Mouse (Mus musculus) intestine, embryonic 15.5 days (tissue): ENCODE measurements around the gene Mrpl47. TPM values are rescaled to one million over a fixed set of nuclear protein-coding genes. Genes with fewer than 3 reads are reported as not detected.
"Not testable (repeated sequence)": the region's sequence is repeated elsewhere in the genome, so short reads cannot be mapped to it uniquely, and the experiment has no call there.

ENCODE experiments used
- ATAC-seq: fragments of 200-750 bp; cut with Nextera tagmentation; 2 replicates; pipeline ENCODE4 v1.8.0; 2017; ENCODE audit warnings: moderate TSS enrichment, moderate library complexity
- H3K27ac ChIP-seq: fragments of 300-500 bp; sonication (generic); 2 replicates; pipeline ENCODE4 v1.5.1; 2015; ENCODE audit warnings: mild to moderate bottlenecking, inconsistent platforms
- H3K27me3 ChIP-seq: fragments of 300-500 bp; sonication (generic); replicated peaks from 2 replicates; pipeline ENCODE4 v1.6.1; 2015; ENCODE audit warnings: inconsistent platforms
- H3K36me3 ChIP-seq: fragments of 300-500 bp; sonication (generic); 2 replicates; pipeline ENCODE4 v1.6.1; 2015; ENCODE audit warnings: inconsistent platforms
- H3K4me1 ChIP-seq: fragments of 300-500 bp; sonication (generic); replicated peaks from 2 replicates; pipeline ENCODE4 v1.6.1; 2015; ENCODE audit warnings: inconsistent platforms
- H3K4me2 ChIP-seq: fragments of 300-500 bp; sonication (generic); replicated peaks from 2 replicates; pipeline ENCODE4 v1.6.1; 2015; ENCODE audit warnings: mild to moderate bottlenecking, inconsistent platforms
- H3K4me3 ChIP-seq: fragments of 300-500 bp; sonication (generic); replicated peaks from 2 replicates; pipeline ENCODE4 v1.5.1; 2015; ENCODE audit warnings: inconsistent platforms
- H3K9ac ChIP-seq: fragments of 300-500 bp; sonication (generic); 2 replicates; pipeline ENCODE4 v1.6.1; 2015; ENCODE audit warnings: inconsistent platforms
- H3K9me3 ChIP-seq: fragments of 300-500 bp; sonication (generic); 2 replicates; pipeline ENCODE4 v1.6.1; 2016; ENCODE audit warnings: inconsistent platforms
- WGBS: fragments of 180-500 bp; shearing (Covaris S2); methylation state at CpG from one replicate; pipeline ENCODE4 v1.1.7; 2015; 5-methylcytosine and 5-hydroxymethylcytosine counted together
- polyA plus RNA-seq: library from polyadenylated mRNA; unstranded; fragments of >200 nt; fragmentation: Nextera tagmentation; extraction: Ambion mirVana; gene quantifications from 2 replicates; pipeline ENCODE4 v1.2.1, GENCODE M21; 2015

The Mrpl47 gene
- polyA plus RNA-seq, 1 experiment from 2014 or later, result 43.2 TPM

DNA sequence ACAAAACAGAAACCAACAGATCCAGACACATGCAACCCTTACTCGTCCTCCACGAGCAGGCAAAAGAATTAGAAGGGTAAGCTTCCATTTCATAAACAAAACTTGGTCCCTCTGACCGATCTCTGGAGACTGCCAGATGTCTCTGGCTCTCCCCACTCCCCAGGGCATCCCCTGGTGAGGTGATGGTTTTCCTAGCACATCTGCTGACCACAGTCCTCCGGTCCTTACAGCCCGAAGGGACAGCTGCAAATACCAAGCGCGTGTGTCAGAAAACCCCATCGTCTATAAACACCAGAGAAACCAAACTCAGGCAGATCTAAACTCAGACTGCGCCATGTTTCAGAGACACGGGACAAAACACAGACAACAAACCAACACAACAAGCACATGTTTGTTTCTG, 32.8 kb downstream of the Mrpl47 start:
- H3K27me3 ChIP-seq, H3K4me3 ChIP-seq, H3K36me3 ChIP-seq, H3K4me2 ChIP-seq, H3K9ac ChIP-seq, ATAC-seq, H3K4me1 ChIP-seq, H3K9me3 ChIP-seq, H3K27ac ChIP-seq: not testable (repeated sequence)
- WGBS, result 79% methylated on average over 10 of the region's 10 CpGs

DNA sequence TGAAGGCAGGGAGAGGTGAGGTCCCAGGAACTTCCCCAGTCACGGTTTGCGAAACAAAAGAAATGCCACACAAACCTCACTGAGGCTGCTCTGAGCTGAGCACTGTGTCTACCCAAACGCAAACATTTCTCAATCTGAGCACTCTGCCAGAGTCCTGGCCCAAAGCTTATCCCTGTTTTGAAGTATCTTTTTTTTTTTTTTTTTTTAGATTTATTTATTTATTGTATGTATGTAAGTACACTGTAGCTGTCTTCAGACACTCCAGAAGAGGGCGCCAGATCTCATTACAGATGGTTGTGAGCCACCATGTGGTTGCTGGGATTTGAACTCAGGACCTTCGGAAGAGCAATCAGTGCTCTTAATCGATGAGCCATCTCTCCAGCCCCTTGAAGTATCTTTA, 33.4 kb downstream of the Mrpl47 start:
- H3K4me3 ChIP-seq, H3K9ac ChIP-seq, H3K27me3 ChIP-seq, ATAC-seq, H3K4me1 ChIP-seq, H3K4me2 ChIP-seq, H3K27ac ChIP-seq, H3K9me3 ChIP-seq, H3K36me3 ChIP-seq: not testable (repeated sequence)
- WGBS, result 94% methylated on average over 6 of the region's 6 CpGs

DNA sequence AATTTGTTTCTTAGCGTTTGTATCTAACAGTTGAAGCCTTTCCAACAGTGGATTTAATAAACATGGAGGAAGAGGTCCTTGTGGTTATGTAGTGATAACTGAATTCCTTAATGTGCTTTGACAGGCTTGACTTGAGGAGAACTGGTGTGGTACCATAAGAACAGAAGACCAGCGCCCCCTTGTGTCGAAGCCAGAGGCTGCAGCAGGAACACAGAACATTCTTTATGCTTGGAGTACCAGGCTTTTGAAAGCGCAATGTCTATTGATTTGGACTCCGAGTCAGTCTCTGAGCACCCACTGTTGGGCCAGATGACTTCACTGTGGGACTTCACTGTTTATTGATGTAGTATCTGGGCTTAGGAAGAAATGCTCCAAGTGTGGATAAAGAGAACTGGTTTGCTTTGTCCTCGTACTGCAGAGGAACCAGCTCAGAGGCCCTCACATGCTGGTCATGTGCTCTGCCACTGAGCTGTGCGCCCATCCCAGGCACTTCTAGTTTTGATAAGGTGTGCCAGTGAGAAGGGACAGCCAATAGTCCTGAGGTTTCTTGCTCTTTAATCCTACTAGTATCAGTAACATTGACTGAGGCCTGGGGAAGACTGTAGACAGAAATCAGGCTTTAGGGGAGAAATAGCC, 39.1 kb downstream of the Mrpl47 start:
- no peaks in the 10 kb centered on the region for H3K4me1 ChIP-seq
- peak; percentile 86 for ATAC-seq
- H3K36me3 ChIP-seq, result no peaks in the 10 kb centered on the region
- no peak overlapping the region for H3K27ac ChIP-seq
- H3K4me2 ChIP-seq, result no peak overlapping the region
- 35% methylated on average over 7 of the region's 7 CpGs for WGBS
- no peak overlapping the region for H3K4me3 ChIP-seq
- H3K9me3 ChIP-seq, result no peaks in the 10 kb centered on the region
- no peaks in the 10 kb centered on the region for H3K27me3 ChIP-seq
- no peak overlapping the region for H3K9ac ChIP-seq

DNA sequence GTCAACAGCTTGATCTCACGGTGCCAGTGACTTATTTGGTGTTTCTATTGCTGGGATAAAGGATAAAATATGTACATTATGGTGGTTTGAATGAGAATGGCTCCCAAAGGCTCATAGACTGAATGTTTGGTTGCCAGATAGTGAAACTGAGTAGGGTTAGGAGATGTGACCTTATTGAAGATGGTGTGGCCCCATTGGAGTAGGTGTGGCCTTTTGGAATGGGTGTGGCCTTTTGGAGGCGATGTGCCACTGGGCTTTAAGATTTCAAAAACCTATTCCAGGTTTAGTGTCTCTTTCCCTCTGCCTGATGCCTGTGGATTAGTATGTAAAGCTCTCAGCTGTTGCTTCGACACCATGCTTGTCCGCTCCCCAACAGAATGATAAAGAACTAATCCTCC, 41.8 kb downstream of the Mrpl47 start:
- no peaks in the 10 kb centered on the region for H3K9me3 ChIP-seq
- no peaks in the 10 kb centered on the region for H3K27me3 ChIP-seq
- WGBS, result 82% methylated on average over 4 of the region's 4 CpGs
- no peak overlapping the region for H3K4me3 ChIP-seq
- H3K36me3 ChIP-seq, result no peaks in the 10 kb centered on the region
- H3K4me1 ChIP-seq, result no peaks in the 10 kb centered on the region
- no peak overlapping the region for H3K4me2 ChIP-seq
- H3K27ac ChIP-seq, result no peak overlapping the region
- no peak for ATAC-seq
- no peak overlapping the region for H3K9ac ChIP-seq

DNA sequence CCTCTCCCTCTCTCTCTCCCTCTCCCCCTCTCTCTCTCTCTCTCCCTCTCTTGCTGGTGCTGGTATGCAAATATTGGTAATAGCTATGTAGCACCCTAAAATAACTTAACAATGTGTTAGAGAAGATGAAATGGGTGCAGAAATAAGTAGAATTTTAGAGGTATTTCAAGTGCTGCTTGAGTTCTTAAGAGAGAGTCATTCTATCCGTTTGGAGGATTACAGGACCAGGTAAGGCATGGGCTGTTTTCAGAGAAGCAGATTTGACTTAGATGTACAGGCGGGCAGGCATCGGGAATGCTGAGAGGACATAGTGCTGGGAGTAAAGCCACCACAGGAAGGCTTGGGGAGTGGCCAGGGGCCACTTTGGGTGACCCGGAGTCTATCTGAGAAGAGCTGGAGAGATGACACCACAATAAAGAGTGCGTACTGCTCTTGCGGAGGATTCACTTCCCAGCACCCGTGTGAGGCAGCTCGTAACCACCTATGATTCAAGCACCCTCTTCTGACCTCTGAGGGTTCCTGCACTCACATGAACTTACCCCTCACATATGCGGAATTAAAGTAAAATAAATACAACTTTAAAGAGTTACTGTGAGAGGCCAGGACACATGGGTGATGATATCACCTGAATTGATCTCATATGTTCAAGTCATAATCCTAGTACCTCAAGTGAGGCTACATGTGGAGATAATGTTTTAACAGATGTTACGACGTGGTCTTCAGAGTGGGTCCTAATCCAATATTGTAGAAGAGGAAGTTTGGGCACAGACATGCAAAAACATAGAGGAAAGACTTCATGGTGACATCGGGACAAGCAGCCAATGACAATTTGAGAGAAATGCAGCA, 42.4 kb downstream of the Mrpl47 start:
- no peak overlapping the region for H3K4me2 ChIP-seq
- 66% methylated on average over 12 of the region's 12 CpGs for WGBS
- ATAC-seq, result no peak

DNA sequence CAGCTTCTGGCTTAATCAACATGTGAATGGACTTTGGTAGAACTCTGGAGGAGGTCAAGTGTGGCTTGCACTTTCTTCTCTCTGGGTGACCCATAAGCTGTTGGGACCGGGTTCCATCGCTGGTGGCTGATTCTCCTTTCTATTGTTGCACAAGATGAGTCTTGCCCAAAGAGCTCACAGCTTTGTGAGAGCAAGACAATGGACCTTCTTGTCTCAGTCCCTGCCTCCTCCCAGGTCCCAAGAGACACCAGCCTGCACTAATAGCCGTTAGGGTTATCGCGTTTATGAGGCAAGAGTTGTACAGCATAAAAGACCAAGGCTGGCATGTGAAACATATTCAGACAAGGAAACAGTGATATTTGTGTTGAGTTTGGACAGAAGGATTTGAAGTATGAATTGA, 43.2 kb downstream of the Mrpl47 start:
- WGBS, result 81% methylated on average over 5 of the region's 5 CpGs
- H3K27me3 ChIP-seq, result no peaks in the 10 kb centered on the region
- no peaks in the 10 kb centered on the region for H3K36me3 ChIP-seq
- H3K4me3 ChIP-seq, result no peak overlapping the region
- no peak overlapping the region for H3K4me2 ChIP-seq
- H3K4me1 ChIP-seq, result no peaks in the 10 kb centered on the region
- ATAC-seq, result no peak
- no peaks in the 10 kb centered on the region for H3K9me3 ChIP-seq
- no peak overlapping the region for H3K9ac ChIP-seq
- H3K27ac ChIP-seq, result no peak overlapping the region

More for the DNA sequence above, 42.4 kb downstream of the Mrpl47 start:
- H3K4me1 ChIP-seq, result no peaks in the 10 kb centered on the region
- H3K9me3 ChIP-seq, result no peaks in the 10 kb centered on the region
- H3K4me3 ChIP-seq, result no peak overlapping the region
- no peaks in the 10 kb centered on the region for H3K36me3 ChIP-seq
- H3K9ac ChIP-seq, result no peak overlapping the region
- H3K27ac ChIP-seq, result no peak overlapping the region
- H3K27me3 ChIP-seq, result no peaks in the 10 kb centered on the region

DNA sequence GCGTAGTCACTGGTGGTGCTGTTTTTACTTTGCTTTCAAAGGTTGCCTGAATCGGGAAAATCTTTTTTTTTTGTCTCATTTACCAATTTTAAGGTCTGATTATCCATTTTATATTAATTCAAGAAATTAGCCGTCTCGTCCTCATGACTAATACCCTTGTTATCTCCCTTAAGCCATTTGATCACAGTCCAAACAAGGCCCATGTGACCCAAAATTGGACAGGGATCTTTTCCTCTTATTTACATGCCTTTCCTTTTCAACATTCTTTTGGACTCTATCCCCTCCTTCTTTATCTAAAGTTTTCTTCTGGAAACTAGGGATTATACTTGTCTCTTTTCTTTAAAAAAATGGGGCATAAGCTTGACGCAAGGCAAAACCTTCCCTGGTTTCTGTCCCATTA, 45.6 kb downstream of the Mrpl47 start:
- Histone ChIP-seq H3K4me2 (no peak overlapping the region), H3K9me3 (no peaks in the 10 kb centered on the region), H3K4me1 (no peaks in the 10 kb centered on the region), H3K36me3 (no peaks in the 10 kb centered on the region), H3K9ac (no peak overlapping the region), H3K27ac (no peak overlapping the region), H3K4me3 (no peak overlapping the region), H3K27me3 (no peaks in the 10 kb centered on the region)
- WGBS, result 71% methylated on average over 5 of the region's 5 CpGs
- no peak for ATAC-seq

DNA sequence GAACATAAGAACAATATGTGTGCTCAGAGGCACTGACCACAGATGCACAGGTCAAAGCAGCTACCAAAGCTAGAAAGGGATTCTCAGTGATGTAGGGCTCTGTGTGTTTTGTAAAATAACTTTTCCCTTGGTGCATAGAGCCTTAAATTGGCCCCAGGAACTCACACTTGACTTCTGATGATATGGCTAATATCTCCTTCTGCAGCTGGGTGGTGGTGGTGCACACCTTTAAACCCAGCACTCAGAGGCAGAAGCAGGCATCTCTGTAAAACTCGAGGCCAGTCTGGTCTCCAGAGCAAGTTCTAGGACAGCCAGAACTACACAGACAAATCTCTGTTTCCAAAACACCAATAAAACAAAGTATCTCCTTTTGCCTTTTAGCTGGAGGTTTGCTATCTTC, 46.5 kb downstream of the Mrpl47 start:
- Histone ChIP-seq H3K27me3 (no peaks in the 10 kb centered on the region), H3K9me3 (no peaks in the 10 kb centered on the region), H3K4me1 (no peaks in the 10 kb centered on the region), H3K9ac (no peak overlapping the region), H3K27ac (no peak overlapping the region), H3K4me3 (no peak overlapping the region), H3K36me3 (no peaks in the 10 kb centered on the region), H3K4me2 (no peak overlapping the region)
- 54% methylated on average over 1 of the region's 1 CpGs for WGBS
- no peak for ATAC-seq

DNA sequence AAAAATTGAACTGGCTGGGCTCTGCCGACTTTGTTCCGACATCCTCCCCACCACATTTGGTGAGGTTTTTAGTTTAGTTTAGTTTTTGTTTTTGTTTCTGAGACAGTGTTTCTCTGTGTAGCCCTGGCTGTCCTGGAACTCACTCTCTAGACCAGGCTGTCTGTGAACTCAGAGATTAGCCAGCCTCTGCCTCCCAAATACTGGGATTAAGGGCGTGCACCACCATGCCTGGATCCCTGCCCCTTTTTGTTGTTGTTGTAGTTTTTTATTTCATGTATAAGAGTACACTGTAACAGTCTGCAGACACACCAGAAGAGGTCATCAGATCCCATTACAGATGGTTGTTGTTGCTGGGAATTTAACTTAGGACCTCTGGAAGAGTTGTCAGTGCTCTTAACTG, 47.4 kb downstream of the Mrpl47 start:
- H3K4me3 ChIP-seq, result no peak overlapping the region
- no peaks in the 10 kb centered on the region for H3K36me3 ChIP-seq
- H3K27ac ChIP-seq, result 0 out of 2 replicates have a peak overlapping the region, but pooled peaks have one; percentile 13
- H3K4me2 ChIP-seq, result no peak overlapping the region
- WGBS, result 70% methylated on average over 3 of the region's 3 CpGs
- no peaks in the 10 kb centered on the region for H3K4me1 ChIP-seq
- H3K27me3 ChIP-seq, result no peaks in the 10 kb centered on the region
- ATAC-seq, result peak; percentile 66
- no peak overlapping the region for H3K9ac ChIP-seq
- no peaks in the 10 kb centered on the region for H3K9me3 ChIP-seq

DNA sequence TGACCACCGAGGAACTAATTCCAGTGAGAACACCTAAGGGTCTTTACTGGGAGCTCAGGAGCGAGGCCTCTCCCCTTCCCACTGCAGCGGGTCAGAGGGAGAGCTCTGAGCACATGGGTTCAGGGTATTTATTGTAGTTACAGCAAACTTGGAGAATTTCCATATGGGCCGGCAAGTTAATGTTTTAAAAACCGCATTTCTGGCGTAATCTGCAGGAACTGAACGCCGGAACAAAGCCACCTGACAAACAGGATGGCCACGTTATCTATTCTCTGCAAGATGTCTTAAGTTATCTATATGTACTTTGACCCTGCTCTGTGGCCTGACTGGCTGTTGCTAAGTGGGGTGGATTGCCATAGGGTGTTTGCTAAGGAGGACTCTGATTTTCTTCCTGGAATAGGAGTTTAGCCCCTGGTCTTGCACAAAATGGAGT, 47.8 kb downstream of the Mrpl47 start:
- Histone ChIP-seq H3K4me3 (no peak overlapping the region), H3K9me3 (no peaks in the 10 kb centered on the region), H3K9ac (no peak overlapping the region), H3K36me3 (no peaks in the 10 kb centered on the region), H3K27ac (0 out of 2 replicates have a peak overlapping the region, but pooled peaks have one; percentile 13), H3K4me1 (no peaks in the 10 kb centered on the region), H3K27me3 (no peaks in the 10 kb centered on the region), H3K4me2 (no peak overlapping the region)
- WGBS, result 52% methylated on average over 9 of the region's 9 CpGs
- peak; percentile 96 for ATAC-seq

DNA sequence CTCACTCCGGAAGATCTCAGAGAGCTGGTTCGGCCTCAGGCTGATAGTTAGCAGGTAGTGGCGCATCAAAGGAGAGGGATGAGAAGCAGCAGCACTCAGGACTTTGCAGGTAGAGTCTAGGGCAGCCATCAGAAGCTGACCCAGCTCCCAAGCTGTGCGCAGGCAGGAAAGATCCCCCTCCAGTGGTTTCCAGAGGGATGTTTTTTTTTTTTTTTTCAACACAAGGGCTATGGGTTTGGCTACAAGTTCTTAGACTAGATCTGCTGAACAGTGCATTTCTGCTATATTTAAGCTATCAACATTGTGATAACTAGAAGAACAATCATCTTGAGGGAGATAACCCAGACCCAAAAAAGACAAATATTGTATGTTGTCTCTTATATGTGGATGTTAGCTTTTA, 50.2 kb downstream of the Mrpl47 start:
- 49% methylated on average over 4 of the region's 4 CpGs for WGBS
- no peaks in the 10 kb centered on the region for H3K9me3 ChIP-seq
- no peaks in the 10 kb centered on the region for H3K36me3 ChIP-seq
- H3K4me1 ChIP-seq, result no peaks in the 10 kb centered on the region
- no peak overlapping the region for H3K27ac ChIP-seq
- no peak overlapping the region for H3K9ac ChIP-seq
- H3K4me3 ChIP-seq, result no peak overlapping the region
- H3K4me2 ChIP-seq, result no peak overlapping the region
- no peaks in the 10 kb centered on the region for H3K27me3 ChIP-seq
- no peak for ATAC-seq

DNA sequence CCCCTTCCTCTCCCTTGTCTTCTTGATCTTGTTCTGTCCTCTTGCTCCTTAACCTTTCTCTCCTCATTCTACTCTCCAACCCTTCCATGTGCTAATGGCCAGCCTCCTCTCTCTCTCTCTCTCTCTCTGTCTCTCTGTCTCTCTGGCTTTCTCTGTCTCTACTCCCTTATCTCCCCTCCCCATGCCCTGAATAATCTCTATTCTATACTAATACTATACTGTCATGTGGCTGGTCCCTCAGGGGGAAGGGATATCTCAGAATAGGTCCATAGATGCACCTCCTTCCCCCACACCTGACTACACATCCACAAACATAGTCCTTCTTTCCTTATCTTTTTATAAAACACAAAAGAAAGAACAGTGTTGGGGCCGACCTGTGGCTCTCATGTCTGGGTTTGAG, 50.9 kb downstream of the Mrpl47 start:
- Histone ChIP-seq H3K4me1 (no peaks in the 10 kb centered on the region), H3K27ac (no peak overlapping the region), H3K36me3 (no peaks in the 10 kb centered on the region), H3K27me3 (no peaks in the 10 kb centered on the region), H3K9ac (no peak overlapping the region), H3K4me2 (no peak overlapping the region), H3K4me3 (no peak overlapping the region), H3K9me3 (no peaks in the 10 kb centered on the region)
- 69% methylated on average over 1 of the region's 1 CpGs for WGBS
- no peak for ATAC-seq

DNA sequence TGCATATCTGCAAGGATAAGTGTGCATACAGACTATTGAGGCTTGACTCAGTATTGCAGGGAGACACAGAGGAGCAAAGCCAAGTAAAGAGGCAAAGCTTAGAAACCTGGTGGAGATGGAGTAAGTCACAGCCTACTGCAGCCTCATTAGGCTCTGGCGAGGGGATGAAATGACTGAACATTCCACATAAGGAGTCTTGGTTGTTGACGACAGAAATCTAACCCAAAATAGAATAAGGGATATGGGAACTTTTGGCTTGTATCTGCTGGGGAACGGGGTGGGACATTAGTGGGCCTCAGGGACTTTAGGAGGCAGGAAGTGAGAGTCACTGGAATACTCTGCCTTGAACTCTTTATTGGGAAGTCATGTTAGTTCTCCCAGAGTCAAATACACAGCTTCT, 52.8 kb downstream of the Mrpl47 start:
- Histone ChIP-seq H3K9me3 (no peaks in the 10 kb centered on the region), H3K36me3 (no peaks in the 10 kb centered on the region), H3K9ac (no peak overlapping the region), H3K27me3 (no peaks in the 10 kb centered on the region), H3K4me2 (no peak overlapping the region), H3K4me1 (no peaks in the 10 kb centered on the region), H3K4me3 (no peak overlapping the region), H3K27ac (no peak overlapping the region)
- no peak for ATAC-seq
- 72% methylated on average over 3 of the region's 3 CpGs for WGBS
